Mouse (Mus musculus) liver, adult 2 months (tissue): ENCODE data around the gene H2al1n. TPM values are rescaled to one million over a fixed set of nuclear protein-coding genes. Genes with fewer than 3 reads are reported as not detected.
"Not testable (repeated sequence)": the region's sequence is repeated elsewhere in the genome, so short reads cannot be mapped to it uniquely, and the experiment has no call there.

Experiments used
- DNase-seq: peaks from one replicate; pipeline ENCODE4 v3.0.0-alpha.2; 2011; ENCODE audit warnings: low read depth, low spot score; ENCODE audit errors: extremely low read depth
- H3K27ac ChIP-seq: fragments of 200-500 bp; replicated peaks from 2 replicates; pipeline ENCODE4 v1.5.1; 2012; ENCODE audit warnings: low read depth, mild to moderate bottlenecking, control low read depth, inconsistent platforms, low read length; ENCODE audit not compliant: insufficient read depth
- H3K27me3 ChIP-seq: fragments of 200-500 bp; 2 replicates; pipeline ENCODE4 v1.6.1; 2012; ENCODE audit warnings: mild to moderate bottlenecking, moderate library complexity, low read length, inconsistent platforms; ENCODE audit not compliant: control insufficient read depth, insufficient read depth
- H3K36me3 ChIP-seq: fragments of 200-500 bp; 2 replicates; pipeline ENCODE4 v1.6.1; 2012; ENCODE audit warnings: low read length, inconsistent platforms; ENCODE audit not compliant: control insufficient read depth, insufficient read depth
- H3K4me1 ChIP-seq: fragments of 200-500 bp; 2 replicates; pipeline ENCODE4 v1.6.1; 2011; ENCODE audit warnings: low read length; ENCODE audit not compliant: control insufficient read depth, insufficient read depth
- H3K4me3 ChIP-seq: fragments of 200-500 bp; 2 replicates; pipeline ENCODE4 v1.5.1; 2011; ENCODE audit warnings: low read depth, mild to moderate bottlenecking, control low read depth, low read length, moderate library complexity; ENCODE audit not compliant: insufficient read depth
- H3K79me2 ChIP-seq: fragments of 200-500 bp; 2 replicates; pipeline ENCODE4 v1.6.1; 2012; ENCODE audit warnings: inconsistent platforms, mild to moderate bottlenecking, low read length, moderate library complexity; ENCODE audit not compliant: control insufficient read depth, insufficient read depth
- H3K9ac ChIP-seq: fragments of 200-500 bp; 2 replicates; pipeline ENCODE4 v1.6.1; 2012; ENCODE audit warnings: low read depth, mild to moderate bottlenecking, control low read depth, inconsistent platforms, low read length
- CTCF ChIP-seq: fragments of 200-500 bp; IDR thresholded peaks from 2 replicates; pipeline ENCODE4 v1.5.1; 2011; ENCODE audit warnings: low read depth, low read length, control low read depth
- POLR2A ChIP-seq: fragments of 200-500 bp; IDR thresholded peaks from 2 replicates; pipeline ENCODE4 v1.6.1; 2011; ENCODE audit warnings: low read length, control low read depth; ENCODE audit not compliant: insufficient read depth; ENCODE audit errors: extremely low read depth
- WGBS: fragments of 180-500 bp; shearing (Covaris S2); methylation state at CpG from one replicate; pipeline ENCODE4 v1.1.7; 2018; 5-methylcytosine and 5-hydroxymethylcytosine counted together
- polyA plus RNA-seq: library from polyadenylated mRNA; depleted of rRNA; stranded (reverse); fragments of >200 nt; gene quantifications from 2 replicates; pipeline ENCODE4 v1.2.3, GENCODE M21; 2012; rRNA removed
- total RNA-seq: library from RNA; depleted of rRNA; stranded (reverse); fragments of >200 nt; gene quantifications from 2 replicates; pipeline ENCODE4 v1.2.3, GENCODE M21; 2014; rRNA removed

H2al1n gene
- not detected in 2 replicates for total RNA-seq
- polyA plus RNA-seq = not detected in 2 replicates

GRCm38 (mm10) chrX:14210848-14211247 lies at the start of gene H2al1n:
Gene H2al1n (plus strand): TSS chrX:14211148.
- H3K36me3 ChIP-seq, H3K9ac ChIP-seq, H3K4me3 ChIP-seq, H3K4me1 ChIP-seq, DNase-seq, H3K27me3 ChIP-seq, H3K27ac ChIP-seq, H3K79me2 ChIP-seq: not testable (repeated sequence)
- 87% methylated on average over 3 of the region's 3 CpGs for WGBS

GRCm38 (mm10) chrX:14199284-14199683 lies 11.7 kb upstream of the H2al1n start:
- H3K36me3 ChIP-seq = no peaks in the 10 kb centered on the region
- DNase-seq = no peak
- TF ChIP-seq CTCF (no peak), POLR2A (no peak)
- H3K4me1 ChIP-seq = no peaks in the 10 kb centered on the region
- WGBS = 80% methylated on average over 4 of the region's 4 CpGs
- no peak overlapping the region for H3K27ac ChIP-seq
- H3K9ac ChIP-seq = no peak overlapping the region
- no peak overlapping the region for H3K4me3 ChIP-seq
- H3K27me3 ChIP-seq = no peaks in the 10 kb centered on the region
- H3K79me2 ChIP-seq = no peaks in the 10 kb centered on the region

- no peak overlapping the region for H3K27ac ChIP-seq
- no peaks in the 10 kb centered on the region for H3K27me3 ChIP-seq
- no peak overlapping the region for H3K4me3 ChIP-seq
- TF ChIP-seq CTCF (no peak), POLR2A (no peak)
- no peak for DNase-seq
- H3K79me2 ChIP-seq = no peaks in the 10 kb centered on the region
- H3K9ac ChIP-seq = no peak overlapping the region
- WGBS = 68% methylated on average over 8 of the region's 8 CpGs
- no peaks in the 10 kb centered on the region for H3K4me1 ChIP-seq
- H3K36me3 ChIP-seq = no peaks in the 10 kb centered on the region
Measured at GRCm38 (mm10) chrX:14206112-14206875, 4.7 kb upstream of the H2al1n start.

GRCm38 (mm10) chrX:14229218-14229617 lies 18.3 kb downstream of the H2al1n start:
- Histone ChIP-seq H3K36me3 (no peaks in the 10 kb centered on the region), H3K4me3 (no peak overlapping the region), H3K27ac (no peak overlapping the region), H3K9ac (no peak overlapping the region), H3K79me2 (no peaks in the 10 kb centered on the region), H3K4me1 (no peaks in the 10 kb centered on the region), H3K27me3 (no peaks in the 10 kb centered on the region)
- WGBS = 65% methylated on average over 2 of the region's 2 CpGs
- no peak for TF ChIP-seq CTCF
- TF ChIP-seq POLR2A = no peak
- no peak for DNase-seq

GRCm38 (mm10) chrX:14259597-14260239 lies 48.8 kb downstream of the H2al1n start:
- Histone ChIP-seq H3K4me3 (no peak overlapping the region), H3K27ac (no peak overlapping the region), H3K36me3 (no peaks in the 10 kb centered on the region), H3K79me2 (no peaks in the 10 kb centered on the region), H3K27me3 (no peaks in the 10 kb centered on the region), H3K4me1 (no peaks in the 10 kb centered on the region), H3K9ac (no peak overlapping the region)
- 28% methylated on average over 3 of the region's 3 CpGs for WGBS
- TF ChIP-seq CTCF = no peak
- no peak for TF ChIP-seq POLR2A
- no peak for DNase-seq
